Mouse (Mus musculus) heart, embryonic 13.5 days (tissue): Measurements from ENCODE around the gene Gm14326. TPM values are rescaled to one million over a fixed set of nuclear protein-coding genes. Genes with fewer than 3 reads are reported as not detected.
"Not testable (repeated sequence)": the region's sequence is repeated elsewhere in the genome, so short reads cannot be mapped to it uniquely, and the experiment has no call there.

Experiments
- ATAC-seq: fragments of 200-750 bp; cut with Nextera tagmentation; 2 replicates; pipeline ENCODE4 v1.8.0; 2017; ENCODE audit warnings: moderate TSS enrichment; ENCODE audit not compliant: insufficient number of reproducible peaks, low FRiP score, low TSS enrichment; ENCODE audit errors: extremely low read depth
- H3K27ac ChIP-seq: fragments of 300-500 bp; sonication (generic); replicated peaks from 2 replicates; pipeline ENCODE4 v1.5.1; 2015; ENCODE audit warnings: moderate library complexity, mild to moderate bottlenecking, inconsistent platforms
- H3K27me3 ChIP-seq: fragments of 300-500 bp; sonication (generic); replicated peaks from 2 replicates; pipeline ENCODE4 v1.6.1; 2015; ENCODE audit warnings: mild to moderate bottlenecking, inconsistent platforms
- H3K36me3 ChIP-seq: fragments of 300-500 bp; sonication (generic); 2 replicates; pipeline ENCODE4 v1.6.1; 2015; ENCODE audit warnings: mild to moderate bottlenecking, inconsistent platforms
- H3K4me1 ChIP-seq: fragments of 300-500 bp; sonication (generic); 2 replicates; pipeline ENCODE4 v1.6.1; 2015; ENCODE audit warnings: inconsistent platforms
- H3K4me2 ChIP-seq: fragments of 300-500 bp; sonication (generic); 2 replicates; pipeline ENCODE4 v1.6.1; 2015; ENCODE audit warnings: inconsistent platforms, mild to moderate bottlenecking, moderate library complexity
- H3K4me3 ChIP-seq: fragments of 300-500 bp; sonication (generic); 2 replicates; pipeline ENCODE4 v1.5.1; 2015; ENCODE audit warnings: moderate library complexity, mild to moderate bottlenecking, inconsistent platforms
- H3K9ac ChIP-seq: fragments of 300-500 bp; sonication (generic); 2 replicates; pipeline ENCODE4 v1.6.1; 2015; ENCODE audit warnings: inconsistent platforms, mild to moderate bottlenecking, moderate library complexity
- H3K9me3 ChIP-seq: fragments of 300-500 bp; sonication (generic); 2 replicates; pipeline ENCODE4 v1.6.1; 2016; ENCODE audit warnings: inconsistent platforms
- WGBS: fragments of 180-500 bp; shearing (Covaris S2); methylation state at CpG from one replicate; pipeline ENCODE4 v1.1.7; 2015; ENCODE audit warnings: mixed read lengths; 5-methylcytosine and 5-hydroxymethylcytosine counted together
- polyA plus RNA-seq: library from polyadenylated mRNA; unstranded; fragments of >200 nt; fragmentation: Nextera tagmentation; extraction: Ambion mirVana; gene quantifications from 2 replicates; pipeline ENCODE4 v1.2.1, GENCODE M21; 2015

Gm14326 gene
- 19.8 and 21.4 TPM in 2 replicates for polyA plus RNA-seq

DNA sequence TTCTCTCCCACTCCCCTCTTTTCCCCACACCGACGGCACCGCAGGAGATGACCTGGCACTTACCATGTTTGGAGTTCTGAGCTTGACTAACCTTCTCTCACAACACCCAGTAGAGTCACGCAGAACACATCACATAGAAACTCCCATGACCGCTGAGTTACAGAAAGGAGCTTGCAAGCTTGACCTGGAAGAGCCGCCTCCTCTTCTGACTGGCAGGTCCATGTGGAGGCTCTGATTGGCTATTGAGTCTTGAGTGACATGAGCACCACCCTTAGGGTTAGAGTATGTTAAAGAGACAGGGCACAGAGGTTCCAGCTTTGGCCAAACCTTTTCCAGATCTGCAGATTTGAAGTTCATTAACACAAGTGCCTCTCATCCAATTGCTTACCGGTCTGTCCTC is at the start of gene Gm14326:
TSS of gene Gm14326 (minus strand) at position 153 of the 400 bp plus-strand sequence.
- H3K36me3 ChIP-seq, ATAC-seq, H3K9me3 ChIP-seq, H3K27me3 ChIP-seq, H3K27ac ChIP-seq, H3K4me1 ChIP-seq: not testable (repeated sequence)
- 0% methylated on average over 4 of the region's 7 CpGs for WGBS
- peak within 1 kb of the TSS; percentile 58 for H3K4me3 ChIP-seq
- H3K4me2 ChIP-seq = peak within 1 kb of the TSS; percentile 61
- peak within 1 kb of the TSS; percentile 81 for H3K9ac ChIP-seq

DNA sequence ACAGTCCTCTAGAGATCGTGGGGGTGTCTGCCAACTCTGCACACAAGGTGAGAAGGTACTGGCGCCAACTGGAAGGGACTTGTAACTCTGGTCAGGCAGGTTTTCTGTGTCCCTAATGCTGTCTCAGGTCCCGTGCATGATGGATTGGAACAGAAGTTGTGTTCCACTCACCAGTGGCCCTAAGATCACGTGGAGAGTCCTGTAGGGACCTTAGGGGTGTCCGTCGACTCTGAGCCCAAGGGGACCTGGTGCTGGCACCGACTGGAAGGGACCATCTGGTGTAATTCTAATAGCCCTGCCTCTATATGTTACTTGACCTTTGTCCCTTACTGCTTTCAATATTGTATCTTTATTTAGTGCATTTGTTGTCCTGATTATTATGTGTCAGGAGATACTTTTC is 17.7 kb upstream of the Gm14326 start:
- H3K27ac ChIP-seq, H3K9me3 ChIP-seq, H3K9ac ChIP-seq, H3K4me3 ChIP-seq, ATAC-seq, H3K27me3 ChIP-seq, H3K36me3 ChIP-seq, H3K4me1 ChIP-seq, H3K4me2 ChIP-seq: not testable (repeated sequence)
- 65% methylated on average over 7 of the region's 7 CpGs for WGBS

DNA sequence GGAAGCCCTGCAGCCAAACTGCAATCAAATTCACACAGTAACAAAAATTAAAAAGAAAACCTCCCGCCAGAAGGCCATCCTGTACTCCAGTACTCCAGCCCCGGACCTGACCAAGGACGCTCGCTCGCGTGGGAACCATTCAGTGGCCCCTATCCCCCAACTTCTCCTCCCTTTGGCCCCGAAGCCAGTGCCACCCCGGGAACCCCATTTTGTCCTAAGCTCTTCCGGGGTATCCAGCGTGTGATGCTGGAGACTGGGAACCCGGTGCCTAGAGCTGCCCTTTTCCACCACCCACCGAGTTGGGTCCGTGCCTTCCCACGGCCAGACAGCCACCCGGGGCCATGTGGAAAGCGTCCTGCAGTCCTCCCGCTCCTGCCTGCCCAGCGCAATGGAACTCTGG is 363 bp downstream of the Gm14326 start:
- H3K9me3 ChIP-seq, H3K36me3 ChIP-seq, ATAC-seq, H3K4me1 ChIP-seq, H3K27ac ChIP-seq, H3K27me3 ChIP-seq: not testable (repeated sequence)
- Histone ChIP-seq H3K4me3 (peak overlapping the region; percentile 58), H3K9ac (peak overlapping the region; percentile 81), H3K4me2 (peak overlapping the region; percentile 61)
- under 1% methylated on average over 16 of the region's 18 CpGs for WGBS

DNA sequence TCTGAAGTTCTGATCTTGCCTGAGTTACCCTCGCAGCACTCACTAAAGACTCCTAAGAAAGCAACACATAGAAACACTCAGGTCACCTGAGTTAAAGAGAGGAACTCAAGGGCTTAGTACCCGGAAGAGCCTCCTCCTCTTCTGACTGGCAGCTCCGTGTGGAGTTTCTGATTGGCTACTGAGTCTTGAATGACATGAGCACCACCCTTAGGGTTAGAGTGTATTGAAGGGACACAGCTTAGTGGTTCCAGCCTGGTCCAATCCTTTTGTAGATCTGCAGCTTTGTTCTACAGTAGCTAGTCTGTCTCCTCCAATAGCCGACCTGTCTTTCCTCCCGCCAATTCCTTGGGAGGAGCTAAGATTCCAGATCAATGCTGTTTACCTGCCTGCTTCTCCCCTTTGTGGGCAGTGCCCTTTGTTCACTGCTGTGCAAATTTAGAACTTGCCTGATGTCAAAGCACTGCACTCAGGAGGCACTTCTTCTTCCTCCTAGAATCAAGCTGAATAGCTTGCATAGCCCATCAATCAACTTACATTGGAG is 31.5 kb downstream of the Gm14326 start, which contains the start of gene Zfp972:
TSS of gene Zfp972 (minus strand) at position 51 of the 541 bp plus-strand sequence.
- not testable (repeated sequence) for H3K27me3 ChIP-seq, H3K36me3 ChIP-seq, H3K9me3 ChIP-seq, H3K4me1 ChIP-seq, ATAC-seq, H3K4me2 ChIP-seq, H3K9ac ChIP-seq, H3K27ac ChIP-seq
- WGBS = 42% methylated on average over 4 of the region's 5 CpGs
- H3K4me3 ChIP-seq = peak within 1 kb of the TSS; percentile 28

DNA sequence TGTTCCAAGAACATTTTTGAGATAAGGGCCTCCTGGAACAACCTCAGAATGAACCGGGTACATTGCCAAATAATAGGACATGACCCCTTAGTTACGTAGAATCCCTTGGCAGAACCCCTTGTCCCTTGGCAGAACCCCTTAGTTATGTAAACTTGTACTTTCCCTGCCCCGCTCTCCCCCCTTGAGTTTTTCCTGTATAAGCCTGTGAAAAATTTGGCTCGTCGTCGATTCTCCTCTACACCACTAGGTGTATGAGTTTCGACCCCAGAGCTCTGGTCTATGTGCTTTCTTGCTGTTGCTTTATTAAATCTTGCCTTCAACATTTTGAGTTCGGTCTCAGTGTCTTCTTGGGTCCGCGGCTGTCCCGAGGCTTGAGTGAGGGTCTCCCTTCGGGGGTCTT is 53.8 kb downstream of the Gm14326 start:
- not testable (repeated sequence) for ATAC-seq, H3K27ac ChIP-seq
- no CpG with 5 or more reads among the region's 12 CpGs for WGBS

DNA sequence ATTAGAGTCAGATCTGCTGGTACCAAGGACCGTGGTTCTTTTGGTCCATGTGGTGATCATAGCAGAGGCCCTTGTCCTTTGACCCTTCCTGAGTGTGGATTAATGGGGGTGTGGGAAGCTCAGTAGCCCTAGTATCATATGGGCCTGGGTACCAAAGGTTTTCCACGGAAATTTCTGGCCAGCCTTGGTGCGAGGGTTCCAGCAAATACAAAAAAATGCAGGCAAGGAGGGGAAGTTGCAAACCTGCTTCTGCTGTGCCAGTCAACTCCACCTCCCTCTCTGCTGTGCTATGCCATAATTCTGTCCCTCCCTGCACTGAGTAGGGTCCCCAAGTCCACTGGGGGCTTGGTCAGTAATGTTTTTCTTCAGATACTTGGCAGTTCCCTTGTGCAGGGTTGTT is 58.9 kb downstream of the Gm14326 start:
- WGBS = 69% methylated on average over 2 of the region's 3 CpGs
- not testable (repeated sequence) for H3K4me2 ChIP-seq, H3K9me3 ChIP-seq, H3K4me1 ChIP-seq, H3K36me3 ChIP-seq, ATAC-seq, H3K4me3 ChIP-seq, H3K9ac ChIP-seq, H3K27me3 ChIP-seq, H3K27ac ChIP-seq

More for the DNA sequence above, 53.8 kb downstream of the Gm14326 start:
- not testable (repeated sequence) for H3K4me1 ChIP-seq, H3K9ac ChIP-seq, H3K4me2 ChIP-seq, H3K27me3 ChIP-seq, H3K9me3 ChIP-seq, H3K36me3 ChIP-seq, H3K4me3 ChIP-seq

DNA sequence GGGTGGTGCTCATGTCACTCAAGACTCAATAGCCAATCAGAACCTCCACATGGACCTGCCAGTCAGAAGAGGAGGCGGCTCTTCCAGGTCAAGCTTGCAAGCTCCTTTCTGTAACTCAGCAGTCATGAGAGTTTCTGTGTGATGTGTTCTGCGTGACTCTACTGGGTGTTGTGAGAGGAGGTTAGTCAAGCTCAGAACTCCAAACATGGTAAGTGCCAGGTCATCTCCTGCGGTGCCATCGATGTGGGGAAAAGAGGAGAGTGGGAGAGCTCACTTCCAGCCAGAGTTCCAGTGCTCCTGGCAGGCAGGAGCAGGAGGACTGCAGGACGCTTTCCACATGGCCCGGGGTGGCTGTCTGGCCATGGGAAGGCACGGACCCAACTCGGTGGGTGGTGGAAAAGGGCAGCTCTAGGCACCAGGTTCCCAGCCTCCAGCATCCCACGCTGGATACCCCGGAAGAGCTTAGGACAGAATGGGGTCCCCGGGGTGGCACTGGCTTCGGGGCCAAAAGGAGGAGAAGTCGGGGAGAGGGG is 60.0 kb downstream of the Gm14326 start, which contains the start of gene Gm14327:
TSS of gene Gm14327 (plus strand) at position 51 of the 533 bp plus-strand sequence.
- not testable (repeated sequence) for H3K4me1 ChIP-seq, H3K9ac ChIP-seq, H3K27ac ChIP-seq, H3K9me3 ChIP-seq, ATAC-seq, H3K36me3 ChIP-seq, H3K27me3 ChIP-seq
- 38% methylated on average over 11 of the region's 13 CpGs for WGBS
- H3K4me3 ChIP-seq = peak within 1 kb of the TSS; percentile 45
- peak within 1 kb of the TSS; percentile 47 for H3K4me2 ChIP-seq

DNA sequence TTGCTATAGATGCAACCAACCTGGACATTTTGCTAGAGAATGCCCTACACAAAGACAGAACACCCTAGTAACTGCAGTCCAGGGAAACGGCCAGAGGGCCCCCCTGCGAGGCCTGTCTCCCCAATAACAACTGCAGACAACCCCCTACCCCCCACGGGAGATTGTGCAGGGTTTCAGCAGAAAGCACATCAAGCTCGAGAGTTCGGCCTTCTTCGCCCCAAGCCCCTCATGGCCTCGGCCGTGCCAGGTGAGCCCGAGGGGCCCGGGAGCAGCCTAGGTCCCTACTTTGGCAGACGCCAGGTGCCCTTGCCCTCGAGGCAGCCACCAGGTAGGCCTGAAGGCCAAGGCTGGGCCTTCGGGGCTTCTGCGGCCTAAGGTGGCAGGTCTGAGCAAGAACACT is 69.4 kb downstream of the Gm14326 start:
- H3K27ac ChIP-seq, H3K27me3 ChIP-seq, ATAC-seq, H3K4me3 ChIP-seq, H3K4me1 ChIP-seq, H3K36me3 ChIP-seq, H3K9me3 ChIP-seq, H3K9ac ChIP-seq, H3K4me2 ChIP-seq: not testable (repeated sequence)
- 82% methylated on average over 14 of the region's 14 CpGs for whole genome bisulfite sequencing

Other genes with a start within 250 kb of the Gm14326 start
- 6.3 and 8.2 TPM in 2 replicates for gene Gm14322, start 198.0 kb downstream of the Gm14326 start, polyA plus RNA-seq
- 35.2 and 35.6 TPM in 2 replicates for gene Gm14325, start 117.0 kb downstream of the Gm14326 start, polyA plus RNA-seq
- gene Gm14327, start 60.2 kb downstream of the Gm14326 start, polyA plus RNA-seq = 4.1 TPM in 2 replicates
- 0.48 and 0.53 TPM in 2 replicates for gene Zfp972, start 31.7 kb downstream of the Gm14326 start, polyA plus RNA-seq
- gene Zfp971, start 66.0 kb upstream of the Gm14326 start, polyA plus RNA-seq = 13.0 and 17.2 TPM in 2 replicates
- gene Zfp931, start 121.2 kb upstream of the Gm14326 start, polyA plus RNA-seq = 13.7 and 13.9 TPM in 2 replicates
- gene Phactr3, start 161.7 kb upstream of the Gm14326 start, polyA plus RNA-seq = 6.3 and 6.8 TPM in 2 replicates